Mouse (Mus musculus): Measurements from ENCODE around the gene Nmt1. TPM values are rescaled to one million over a fixed set of nuclear protein-coding genes. Genes with fewer than 3 reads are reported as not detected.

The Nmt1 gene
- total and polyA plus RNA-seq, 3 experiments, result 29.8 to 147 (median 70.5) TPM

DNA sequence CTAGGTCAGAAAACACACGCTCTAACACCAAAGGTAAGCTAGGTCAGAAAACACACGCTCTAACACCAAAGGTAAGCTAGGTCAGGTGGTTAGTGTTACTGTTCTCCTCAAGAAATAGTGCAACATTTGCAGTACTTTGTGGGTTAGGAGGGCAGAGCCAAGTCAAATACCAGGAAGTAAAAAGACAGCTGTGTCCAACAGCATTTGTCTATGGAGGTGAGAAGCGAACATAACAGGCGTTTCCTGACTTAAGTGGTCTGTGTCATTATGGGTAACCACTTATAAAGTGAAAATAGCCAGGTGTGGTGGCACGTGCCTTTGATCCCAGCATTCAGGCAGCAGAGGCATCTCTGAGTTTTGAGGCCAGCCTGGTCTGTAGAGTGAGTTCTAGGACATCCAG is 21.6 kb downstream of the Nmt1 start:
- H3K36me3 ChIP-seq (ENCODE audit: control insufficient read depth in 1 of 2, insufficient read depth in 2 of 2, low read length in 2 of 2), result peaks cover 0 to 32% of the 10 kb centered on the region in 2 experiments; a peak in 2 of 4 replicates
- no peak for TF ChIP-seq EP300 (IDR thresholded peaks at IDR 0.05; ENCODE audit: low read depth in 1 of 2, low read length in 2 of 2)

GRCm38 (mm10) chr11:103050153-103050552 is 22.2 kb downstream of the Nmt1 start:
- TF ChIP-seq TCF12 (IDR thresholded peaks at IDR 0.05; ENCODE audit: low read depth, low read length), result no peak
- TF ChIP-seq HCFC1 (IDR thresholded peaks at IDR 0.05; ENCODE audit: low read depth, low read length), result no peak
- no peak for TF ChIP-seq MEF2A (IDR thresholded peaks at IDR 0.05; ENCODE audit: extremely low read depth, insufficient replicate concordance, low read depth, low read length, poor library complexity, severe bottlenecking)
- no peak for TF ChIP-seq JUND (IDR thresholded peaks at IDR 0.05; ENCODE audit: low read depth, low read length)
- TF ChIP-seq MYC (IDR thresholded peaks at IDR 0.05; ENCODE audit: low read depth, low read length), result no peak
- TF ChIP-seq GATA1 (IDR thresholded peaks at IDR 0.05; ENCODE audit: low read depth, low read length), result no peak
- TF ChIP-seq MAX (IDR thresholded peaks at IDR 0.05; ENCODE audit: low read length), result no peak
- TF ChIP-seq CHD2 (IDR thresholded peaks at IDR 0.05; ENCODE audit: low read length), result no peak
- TF ChIP-seq CHD1 (IDR thresholded peaks at IDR 0.05; ENCODE audit: low read depth, low read length), result no peak
- no peak for TF ChIP-seq TBP (IDR thresholded peaks at IDR 0.05; ENCODE audit: low read depth, low read length)
- TF ChIP-seq BHLHE40 (IDR thresholded peaks at IDR 0.05; ENCODE audit: borderline replicate concordance, low read depth, low read length), result no peak
- no peak for TF ChIP-seq USF1 (IDR thresholded peaks at IDR 0.05; ENCODE audit: low read depth, low read length)
- no peak for TF ChIP-seq USF2 (IDR thresholded peaks at IDR 0.05; ENCODE audit: borderline replicate concordance in 1 of 2, insufficient read depth in 1 of 2, low read depth in 1 of 2, low read length in 2 of 2)
- TF ChIP-seq ZC3H11A (IDR thresholded peaks at IDR 0.05; ENCODE audit: low read depth, low read length), result no peak
- no peak for TF ChIP-seq SMC3 (IDR thresholded peaks at IDR 0.05; ENCODE audit: low read depth, low read length)
- H3K27me3 ChIP-seq (ENCODE audit: control insufficient read depth in 1 of 2, insufficient read depth in 2 of 2, low read length in 2 of 2), result no peaks in the 10 kb centered on the region
- H3K9ac ChIP-seq (ENCODE audit: control insufficient read depth, low read depth, low read length, poor library complexity, severe bottlenecking), result no peak overlapping the region
- H3K27ac ChIP-seq (ENCODE audit: control insufficient read depth, low read depth, low read length), result no peak overlapping the region
- H3K4me1 ChIP-seq (ENCODE audit: control insufficient read depth in 1 of 2, insufficient read depth in 2 of 2, low read length in 2 of 2), result no peaks in the 10 kb centered on the region
- H3K9me3 ChIP-seq (replicated peaks; ENCODE audit: insufficient read depth, low read length), result no peaks in the 10 kb centered on the region
- DNase-seq (ENCODE audit: low read depth, low spot score), result no peak
- H3K79me2 ChIP-seq (ENCODE audit: control insufficient read depth, insufficient read depth, low read length, poor library complexity), result peaks cover under 1% of the 10 kb centered on the region; the same call in 1 of the 2 replicates
- H3K4me3 ChIP-seq (ENCODE audit: control insufficient read depth in 1 of 2, insufficient read depth in 1 of 2, low read depth in 2 of 2, low read length in 2 of 2), result no peak overlapping the region
- H3K36me3 ChIP-seq (ENCODE audit: control insufficient read depth in 1 of 2, insufficient read depth in 2 of 2, low read length in 2 of 2), result peaks cover 0 to 34% of the 10 kb centered on the region in 2 experiments; a peak in 2 of 4 replicates

More for the DNA sequence above, 21.6 kb downstream of the Nmt1 start:
- Histone ChIP-seq H3K9me3 (replicated peaks; ENCODE audit: insufficient read depth, low read length) (no peaks in the 10 kb centered on the region), H3K4me1 (ENCODE audit: control insufficient read depth in 1 of 2, insufficient read depth in 2 of 2, low read length in 2 of 2) (no peaks in the 10 kb centered on the region), H3K4me3 (ENCODE audit: control insufficient read depth in 1 of 2, insufficient read depth in 1 of 2, low read depth in 2 of 2, low read length in 2 of 2) (no peak overlapping the region), H3K27me3 (ENCODE audit: control insufficient read depth in 1 of 2, insufficient read depth in 2 of 2, low read length in 2 of 2) (no peaks in the 10 kb centered on the region), H3K79me2 (ENCODE audit: control insufficient read depth, insufficient read depth, low read length, poor library complexity) (peaks cover 4% of the 10 kb centered on the region; the same call in 1 of the 2 replicates), H3K27ac (ENCODE audit: control insufficient read depth, low read depth, low read length) (no peak overlapping the region), H3K9ac (ENCODE audit: control insufficient read depth, low read depth, low read length, poor library complexity, severe bottlenecking) (no peak overlapping the region)
- DNase-seq (ENCODE audit: low read depth, low spot score), result no peak

Measured in MEL (cell line).